Mouse (Mus musculus): Measurements from ENCODE around the gene Gm4302. TPM values are rescaled to one million over a fixed set of nuclear protein-coding genes. Genes with fewer than 3 reads are reported as not detected.
"Not testable (repeated sequence)": the region's sequence is repeated elsewhere in the genome, so short reads cannot be mapped to it uniquely, and the experiment has no call there.

Gene Gm4302
- not detected in 2 replicates for polyA plus RNA-seq (2014; fragmentation: Nextera tagmentation; extraction: Ambion mirVana)

DNA sequence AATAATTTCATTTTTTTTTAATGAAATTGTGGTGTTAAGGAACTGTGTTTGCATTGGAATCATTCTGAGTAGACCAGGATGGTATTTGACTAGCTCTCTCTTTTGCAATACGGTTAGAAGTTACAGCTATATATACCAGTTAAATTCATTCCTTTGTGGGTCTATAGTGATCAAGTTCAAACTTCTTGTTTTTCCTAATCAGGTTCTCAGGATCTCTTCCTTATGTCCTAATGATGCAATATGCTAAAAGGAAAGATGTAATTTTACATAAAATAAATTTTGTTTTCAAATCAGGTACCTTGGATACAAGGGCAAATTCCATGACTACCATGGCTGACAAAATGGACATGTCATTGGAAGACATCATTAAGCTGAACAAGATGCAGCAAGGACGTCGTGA lies at the start of gene Gm4302:
Gene Gm4302, plus strand, starts transcription at position 301 of the 400 bp plus-strand sequence.
- not testable (repeated sequence) for DNase-seq; ATAC-seq (ENCODE audit: low FRiP score, low TSS enrichment)
- WGBS, result no CpG with 5 or more reads among the region's 3 CpGs

DNA sequence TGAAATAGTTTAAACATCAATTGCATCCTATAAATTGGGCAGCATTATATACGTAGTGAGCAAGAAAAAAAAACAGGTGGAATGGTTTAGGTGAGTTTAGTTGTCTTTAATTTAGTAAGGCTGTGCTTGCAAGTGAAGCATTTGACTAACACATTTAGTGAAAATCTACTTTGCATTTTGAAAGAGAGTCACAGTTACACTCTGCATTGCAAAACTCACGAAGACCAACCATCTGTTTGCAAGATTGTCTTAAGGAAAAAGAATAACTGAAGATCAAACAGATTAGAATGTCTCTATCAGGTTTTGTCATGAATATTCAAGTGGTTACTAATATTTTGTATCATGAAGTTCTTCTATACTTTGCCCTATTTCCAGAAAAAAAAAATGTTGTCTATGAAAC lies 44.5 kb upstream of the Gm4302 start:
- Histone ChIP-seq H3K27ac (replicated peaks; ENCODE audit: low read depth, low read length) (no peak overlapping the region), H3K4me1 (ENCODE audit: control insufficient read depth, insufficient read depth, low read length) (no peaks in the 10 kb centered on the region), H3K4me3 (replicated peaks; ENCODE audit: low read depth, low read length) (no peak overlapping the region), H3K9ac (replicated peaks; ENCODE audit: low read length) (no peak overlapping the region), H3K4me2 (ENCODE audit: low read length) (no peak overlapping the region), H3K36me3 (ENCODE audit: control insufficient read depth, insufficient read depth, low read length) (no peaks in the 10 kb centered on the region), H3K27me3 (ENCODE audit: control insufficient read depth, insufficient read depth, low read length) (no peaks in the 10 kb centered on the region), H3K9me3 (ENCODE audit: control insufficient read depth, low read length) (no peaks in the 10 kb centered on the region)
- 73% methylated on average over 2 of the region's 2 CpGs for WGBS
- DNase-seq (no peak), ATAC-seq (ENCODE audit: low FRiP score, low TSS enrichment) (no peak)

More for the DNA sequence above, at the start of gene Gm4302:
- not testable (repeated sequence) for H3K36me3 ChIP-seq (ENCODE audit: control insufficient read depth, insufficient read depth, low read length); H3K4me3 ChIP-seq (replicated peaks; ENCODE audit: low read depth, low read length); H3K27me3 ChIP-seq (ENCODE audit: control insufficient read depth, insufficient read depth, low read length); H3K27ac ChIP-seq (replicated peaks; ENCODE audit: low read depth, low read length); H3K9ac ChIP-seq (replicated peaks; ENCODE audit: low read length); H3K4me2 ChIP-seq (ENCODE audit: low read length); H3K4me1 ChIP-seq (ENCODE audit: control insufficient read depth, insufficient read depth, low read length); H3K9me3 ChIP-seq (ENCODE audit: control insufficient read depth, low read length)

DNA sequence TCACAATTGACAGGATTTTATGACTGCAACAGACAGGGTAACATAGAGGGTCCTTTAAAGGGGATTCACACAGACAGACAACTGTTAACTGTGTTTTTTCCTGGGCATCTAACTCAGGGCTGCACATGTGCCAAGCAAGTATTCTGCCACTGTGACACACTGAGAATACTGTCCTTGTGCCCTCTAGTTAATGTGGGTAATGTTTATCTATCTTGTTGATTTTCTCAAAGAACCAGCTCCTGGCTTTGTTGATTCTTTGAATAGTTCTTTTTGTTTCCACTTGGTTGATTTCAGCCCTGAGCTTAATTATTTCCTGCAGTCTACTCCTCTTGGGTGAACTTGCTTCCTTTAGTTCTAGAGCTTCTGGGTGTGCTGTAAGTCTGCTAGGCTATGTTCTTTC lies 40.5 kb upstream of the Gm4302 start:
- ATAC-seq (ENCODE audit: low FRiP score, low TSS enrichment), result not testable (repeated sequence)

DNA sequence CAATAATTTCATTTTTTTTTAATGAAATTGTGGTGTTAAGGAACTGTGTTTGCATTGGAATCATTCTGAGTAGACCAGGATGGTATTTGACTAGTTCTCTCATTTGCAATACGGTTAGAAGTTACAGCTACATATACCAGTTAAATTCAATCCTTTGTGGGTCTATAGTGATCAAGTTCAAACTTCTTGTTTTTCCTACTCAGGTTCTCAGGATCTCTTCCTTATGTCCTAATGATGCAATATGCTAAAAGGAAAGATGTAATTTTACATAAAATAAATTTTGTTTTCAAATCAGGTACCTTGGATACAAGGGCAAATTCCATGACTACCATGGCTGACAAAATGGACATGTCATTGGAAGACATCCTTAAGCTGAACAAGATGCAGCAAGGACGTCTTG lies 5.3 kb upstream of the Gm4302 start, which contains the start of gene Gm4301:
Gene Gm4301, plus strand, starts transcription at position 301 of the 400 bp plus-strand sequence.
- not testable (repeated sequence) for H3K36me3 ChIP-seq (ENCODE audit: control insufficient read depth, insufficient read depth, low read length); H3K9me3 ChIP-seq (ENCODE audit: control insufficient read depth, low read length); H3K4me2 ChIP-seq (ENCODE audit: low read length); ATAC-seq (ENCODE audit: low FRiP score, low TSS enrichment); H3K4me1 ChIP-seq (ENCODE audit: control insufficient read depth, insufficient read depth, low read length); H3K9ac ChIP-seq (replicated peaks; ENCODE audit: low read length); H3K27me3 ChIP-seq (ENCODE audit: control insufficient read depth, insufficient read depth, low read length); H3K4me3 ChIP-seq (replicated peaks; ENCODE audit: low read depth, low read length); DNase-seq; H3K27ac ChIP-seq (replicated peaks; ENCODE audit: low read depth, low read length)
- WGBS, result no CpG with 5 or more reads among the region's 2 CpGs

More for the DNA sequence above, 40.5 kb upstream of the Gm4302 start:
- H3K27ac ChIP-seq (replicated peaks; ENCODE audit: low read depth, low read length); H3K4me2 ChIP-seq (ENCODE audit: low read length); H3K36me3 ChIP-seq (ENCODE audit: control insufficient read depth, insufficient read depth, low read length); H3K4me3 ChIP-seq (replicated peaks; ENCODE audit: low read depth, low read length); H3K27me3 ChIP-seq (ENCODE audit: control insufficient read depth, insufficient read depth, low read length); H3K4me1 ChIP-seq (ENCODE audit: control insufficient read depth, insufficient read depth, low read length); H3K9me3 ChIP-seq (ENCODE audit: control insufficient read depth, low read length); DNase-seq; H3K9ac ChIP-seq (replicated peaks; ENCODE audit: low read length): not testable (repeated sequence)

DNA sequence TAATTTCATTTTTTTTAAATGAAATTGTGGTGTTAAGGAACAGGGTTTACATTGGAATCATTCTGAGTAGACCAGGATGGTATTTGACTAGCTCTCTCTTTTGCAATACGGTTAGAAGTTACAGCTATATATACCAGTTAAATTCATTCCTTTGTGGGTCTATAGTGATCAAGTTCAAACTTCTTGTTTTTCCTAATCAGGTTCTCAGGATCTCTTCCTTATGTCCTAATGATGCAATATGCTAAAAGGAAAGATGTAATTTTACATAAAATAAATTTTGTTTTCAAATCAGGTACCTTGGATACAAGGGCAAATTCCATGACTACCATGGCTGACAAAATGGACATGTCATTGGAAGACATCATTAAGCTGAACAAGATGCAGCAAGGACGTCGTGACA lies 5.0 kb downstream of the Gm4302 start, which contains the start of gene Gm4303:
Gene Gm4303, plus strand, starts transcription at position 301 of the 400 bp plus-strand sequence.
- H3K9ac ChIP-seq (replicated peaks; ENCODE audit: low read length); H3K4me1 ChIP-seq (ENCODE audit: control insufficient read depth, insufficient read depth, low read length); H3K4me3 ChIP-seq (replicated peaks; ENCODE audit: low read depth, low read length); H3K4me2 ChIP-seq (ENCODE audit: low read length); DNase-seq; H3K27ac ChIP-seq (replicated peaks; ENCODE audit: low read depth, low read length); ATAC-seq (ENCODE audit: low FRiP score, low TSS enrichment); H3K9me3 ChIP-seq (ENCODE audit: control insufficient read depth, low read length); H3K27me3 ChIP-seq (ENCODE audit: control insufficient read depth, insufficient read depth, low read length); H3K36me3 ChIP-seq (ENCODE audit: control insufficient read depth, insufficient read depth, low read length): not testable (repeated sequence)
- WGBS, result no CpG with 5 or more reads among the region's 3 CpGs

DNA sequence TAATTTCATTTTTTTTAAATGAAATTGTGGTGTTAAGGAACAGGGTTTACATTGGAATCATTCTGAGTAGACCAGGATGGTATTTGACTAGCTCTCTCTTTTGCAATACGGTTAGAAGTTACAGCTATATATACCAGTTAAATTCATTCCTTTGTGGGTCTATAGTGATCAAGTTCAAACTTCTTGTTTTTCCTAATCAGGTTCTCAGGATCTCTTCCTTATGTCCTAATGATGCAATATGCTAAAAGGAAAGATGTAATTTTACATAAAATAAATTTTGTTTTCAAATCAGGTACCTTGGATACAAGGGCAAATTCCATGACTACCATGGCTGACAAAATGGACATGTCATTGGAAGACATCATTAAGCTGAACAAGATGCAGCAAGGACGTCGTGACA lies 10.2 kb downstream of the Gm4302 start, which contains the start of gene Gm4305:
Gene Gm4305, plus strand, starts transcription at position 301 of the 400 bp plus-strand sequence.
- not testable (repeated sequence) for H3K36me3 ChIP-seq (ENCODE audit: control insufficient read depth, insufficient read depth, low read length); H3K27ac ChIP-seq (replicated peaks; ENCODE audit: low read depth, low read length); H3K4me3 ChIP-seq (replicated peaks; ENCODE audit: low read depth, low read length); H3K9me3 ChIP-seq (ENCODE audit: control insufficient read depth, low read length); H3K9ac ChIP-seq (replicated peaks; ENCODE audit: low read length); ATAC-seq (ENCODE audit: low FRiP score, low TSS enrichment); H3K27me3 ChIP-seq (ENCODE audit: control insufficient read depth, insufficient read depth, low read length); DNase-seq; H3K4me1 ChIP-seq (ENCODE audit: control insufficient read depth, insufficient read depth, low read length); H3K4me2 ChIP-seq (ENCODE audit: low read length)
- no CpG with 5 or more reads among the region's 3 CpGs for WGBS

DNA sequence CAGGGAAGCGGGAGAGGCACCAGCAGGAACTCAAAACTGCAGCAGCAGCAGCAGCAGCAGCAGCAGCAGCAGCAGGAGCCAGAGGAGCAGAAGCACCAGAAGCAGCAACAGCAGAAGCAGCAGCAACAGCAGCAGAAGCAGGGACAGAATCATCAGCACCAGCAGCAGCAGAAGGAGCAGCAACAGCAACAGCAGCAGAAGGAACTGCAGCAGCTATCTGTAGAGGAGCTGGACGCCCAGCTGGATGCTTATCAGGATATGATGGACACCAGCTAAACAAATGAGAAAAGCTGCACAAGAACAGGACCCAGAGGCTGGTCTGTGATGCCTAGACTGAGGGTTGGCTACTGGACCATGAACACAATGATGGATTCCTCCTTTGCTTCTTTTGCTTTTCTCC lies 16.2 kb downstream of the Gm4302 start:
- H3K9me3 ChIP-seq (ENCODE audit: control insufficient read depth, low read length); H3K4me2 ChIP-seq (ENCODE audit: low read length); DNase-seq; H3K27ac ChIP-seq (replicated peaks; ENCODE audit: low read depth, low read length); H3K4me1 ChIP-seq (ENCODE audit: control insufficient read depth, insufficient read depth, low read length); H3K4me3 ChIP-seq (replicated peaks; ENCODE audit: low read depth, low read length); H3K9ac ChIP-seq (replicated peaks; ENCODE audit: low read length); H3K27me3 ChIP-seq (ENCODE audit: control insufficient read depth, insufficient read depth, low read length); ATAC-seq (ENCODE audit: low FRiP score, low TSS enrichment); H3K36me3 ChIP-seq (ENCODE audit: control insufficient read depth, insufficient read depth, low read length): not testable (repeated sequence)
- WGBS, result 86% methylated on average over 1 of the region's 2 CpGs

DNA sequence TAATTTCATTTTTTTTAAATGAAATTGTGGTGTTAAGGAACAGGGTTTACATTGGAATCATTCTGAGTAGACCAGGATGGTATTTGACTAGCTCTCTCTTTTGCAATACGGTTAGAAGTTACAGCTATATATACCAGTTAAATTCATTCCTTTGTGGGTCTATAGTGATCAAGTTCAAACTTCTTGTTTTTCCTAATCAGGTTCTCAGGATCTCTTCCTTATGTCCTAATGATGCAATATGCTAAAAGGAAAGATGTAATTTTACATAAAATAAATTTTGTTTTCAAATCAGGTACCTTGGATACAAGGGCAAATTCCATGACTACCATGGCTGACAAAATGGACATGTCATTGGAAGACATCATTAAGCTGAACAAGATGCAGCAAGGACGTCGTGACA lies 20.4 kb downstream of the Gm4302 start, which contains the start of gene Gm4307:
Gene Gm4307, plus strand, starts transcription at position 301 of the 400 bp plus-strand sequence.
- not testable (repeated sequence) for ATAC-seq (ENCODE audit: low FRiP score, low TSS enrichment); H3K9ac ChIP-seq (replicated peaks; ENCODE audit: low read length); H3K9me3 ChIP-seq (ENCODE audit: control insufficient read depth, low read length); DNase-seq; H3K36me3 ChIP-seq (ENCODE audit: control insufficient read depth, insufficient read depth, low read length); H3K4me2 ChIP-seq (ENCODE audit: low read length); H3K27me3 ChIP-seq (ENCODE audit: control insufficient read depth, insufficient read depth, low read length); H3K27ac ChIP-seq (replicated peaks; ENCODE audit: low read depth, low read length); H3K4me1 ChIP-seq (ENCODE audit: control insufficient read depth, insufficient read depth, low read length); H3K4me3 ChIP-seq (replicated peaks; ENCODE audit: low read depth, low read length)
- WGBS, result no CpG with 5 or more reads among the region's 3 CpGs

DNA sequence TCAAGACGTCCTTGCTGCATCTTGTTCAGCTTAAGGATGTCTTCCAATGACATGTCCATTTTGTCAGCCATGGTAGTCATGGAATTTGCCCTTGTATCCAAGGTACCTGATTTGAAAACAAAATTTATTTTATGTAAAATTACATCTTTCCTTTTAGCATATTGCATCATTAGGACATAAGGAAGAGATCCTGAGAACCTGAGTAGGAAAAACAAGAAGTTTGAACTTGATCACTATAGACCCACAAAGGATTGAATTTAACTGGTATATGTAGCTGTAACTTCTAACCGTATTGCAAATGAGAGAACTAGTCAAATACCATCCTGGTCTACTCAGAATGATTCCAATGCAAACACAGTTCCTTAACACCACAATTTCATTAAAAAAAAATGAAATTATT lies 41.8 kb downstream of the Gm4302 start, which contains the start of gene Gm4312:
Gene Gm4312, minus strand, starts transcription at position 101 of the 400 bp plus-strand sequence.
- ATAC-seq (ENCODE audit: low FRiP score, low TSS enrichment); H3K36me3 ChIP-seq (ENCODE audit: control insufficient read depth, insufficient read depth, low read length); H3K27ac ChIP-seq (replicated peaks; ENCODE audit: low read depth, low read length); H3K4me2 ChIP-seq (ENCODE audit: low read length); DNase-seq; H3K4me1 ChIP-seq (ENCODE audit: control insufficient read depth, insufficient read depth, low read length); H3K9ac ChIP-seq (replicated peaks; ENCODE audit: low read length); H3K9me3 ChIP-seq (ENCODE audit: control insufficient read depth, low read length); H3K27me3 ChIP-seq (ENCODE audit: control insufficient read depth, insufficient read depth, low read length); H3K4me3 ChIP-seq (replicated peaks; ENCODE audit: low read depth, low read length): not testable (repeated sequence)
- WGBS, result no CpG with 5 or more reads among the region's 2 CpGs
